Mouse (Mus musculus) layer of hippocampus, postnatal 25 days (tissue): ENCODE measurements around the gene Hspb8. TPM values are rescaled to one million over a fixed set of nuclear protein-coding genes. Genes with fewer than 3 reads are reported as not detected.
"Not testable (repeated sequence)": the region's sequence is repeated elsewhere in the genome, so short reads cannot be mapped to it uniquely, and the experiment has no call there.

Experiments used
- DNase-seq, 2 experiments: peaks; one replicate each; pipeline ENCODE4 v3.0.0; 2022; ENCODE audit warnings: mixed read lengths in 2 of 2, low spot score in 1 of 2; ENCODE audit errors: extremely low spot score in 1 of 2
- total RNA-seq, 2 experiments: library from RNA; stranded (reverse); gene quantifications; 2 replicates each; pipeline ENCODE4 v1.2.3; 2021

Gene Hspb8
- total RNA-seq, 2 experiments from 2014 or later, result 11.7 to 13.6 TPM

DNA sequence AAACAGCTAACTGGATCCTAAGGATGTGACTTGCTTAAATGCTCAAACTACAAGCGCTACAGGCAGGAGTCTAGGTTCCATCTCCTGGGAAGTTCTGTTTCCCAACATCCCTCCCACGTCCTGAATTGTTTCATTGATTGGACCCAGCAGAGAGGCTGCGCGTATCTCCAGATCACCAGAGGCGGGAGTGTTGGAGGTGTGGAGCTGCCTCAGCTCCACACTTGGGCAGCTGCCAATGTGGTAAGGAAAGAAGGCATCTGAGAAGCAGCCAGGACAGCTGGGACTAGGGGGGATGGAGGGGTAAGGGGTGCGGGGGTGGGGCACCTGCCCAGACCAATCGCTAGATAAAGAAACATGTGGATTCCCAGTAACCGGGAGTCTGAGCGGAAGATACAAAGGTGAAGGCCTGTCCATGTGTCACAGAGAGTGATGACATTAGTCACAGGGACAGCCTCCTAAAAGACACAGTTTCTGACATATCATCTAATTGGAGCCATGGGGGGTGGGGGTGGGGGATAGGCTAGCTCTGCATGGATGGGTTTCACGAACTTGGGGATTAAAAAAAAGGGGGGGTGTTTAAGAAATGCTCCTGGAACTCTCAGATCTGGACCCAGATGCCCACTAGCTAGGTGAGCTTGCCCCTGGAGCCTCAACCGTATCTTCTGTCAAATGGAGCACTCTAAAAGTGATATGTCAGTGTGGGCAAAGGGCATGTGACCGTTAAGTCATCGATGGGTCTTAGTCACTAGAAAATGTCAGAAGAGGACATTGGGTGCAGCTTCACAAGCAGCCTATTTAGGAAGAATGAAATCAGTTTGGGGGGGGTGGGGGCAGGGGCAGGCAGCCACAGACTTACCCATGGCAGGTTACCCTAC, 12.5 kb upstream of the Hspb8 start:
- no peak for DNase-seq

DNA sequence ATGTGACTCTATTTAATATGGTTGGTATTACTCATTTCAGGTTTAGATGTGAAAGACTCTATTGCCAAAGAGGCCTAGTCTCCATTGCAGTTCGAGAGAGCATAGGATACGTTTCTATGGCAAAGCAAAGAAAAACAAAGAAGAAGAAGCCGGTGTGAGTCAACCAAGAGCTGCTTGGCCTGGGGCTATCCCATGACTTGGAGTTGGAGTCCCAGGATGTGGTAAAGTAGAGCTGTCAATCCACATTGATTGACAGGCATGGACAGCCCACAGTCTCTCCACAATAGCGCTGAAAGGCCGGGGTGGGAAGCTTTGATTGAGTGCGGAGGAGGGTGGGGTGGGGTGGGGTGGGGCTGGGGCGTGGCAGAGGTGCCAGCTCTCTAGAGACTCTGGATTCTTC, 10.2 kb upstream of the Hspb8 start:
- DNase-seq, result no peak

DNA sequence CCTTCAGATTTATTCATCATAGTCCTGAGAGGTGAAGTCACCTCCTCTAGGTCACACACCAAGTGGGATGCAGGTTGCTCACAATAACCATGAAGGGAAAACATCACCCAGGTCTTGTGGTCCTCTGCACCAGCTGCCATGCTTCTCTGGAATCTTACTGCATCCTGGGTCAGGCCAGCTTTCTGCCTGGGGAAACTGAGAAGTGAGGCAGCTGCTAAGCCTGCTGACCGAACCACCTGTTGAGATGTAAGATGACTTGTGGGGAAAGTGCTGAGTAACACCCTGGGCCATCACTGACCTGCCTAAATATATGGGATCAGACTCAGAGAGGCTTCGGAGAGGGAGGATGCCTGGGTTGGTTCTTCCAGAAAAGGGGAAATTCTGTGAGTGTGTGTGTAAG, 4.0 kb upstream of the Hspb8 start:
- no peak for DNase-seq

DNA sequence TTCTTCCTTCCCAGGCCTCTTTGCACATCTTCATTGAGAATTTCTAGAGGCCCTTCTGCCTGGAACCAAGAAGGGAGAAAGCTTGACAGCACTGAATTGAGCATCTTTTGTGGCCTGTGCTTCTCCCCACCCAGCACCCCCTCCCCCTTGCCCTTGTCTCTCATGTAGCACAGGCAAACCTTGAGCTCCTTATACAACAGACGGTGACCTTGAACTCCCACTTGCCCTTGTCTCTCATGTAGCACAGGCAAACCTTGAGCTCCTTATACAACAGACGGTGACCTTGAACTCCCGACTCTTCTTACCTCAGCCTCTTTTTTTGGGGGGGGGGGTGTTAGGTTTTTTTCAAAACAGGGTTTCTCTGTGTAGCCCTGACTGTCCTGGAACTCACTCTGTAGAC, 3.0 kb upstream of the Hspb8 start:
- not testable (repeated sequence) for DNase-seq

DNA sequence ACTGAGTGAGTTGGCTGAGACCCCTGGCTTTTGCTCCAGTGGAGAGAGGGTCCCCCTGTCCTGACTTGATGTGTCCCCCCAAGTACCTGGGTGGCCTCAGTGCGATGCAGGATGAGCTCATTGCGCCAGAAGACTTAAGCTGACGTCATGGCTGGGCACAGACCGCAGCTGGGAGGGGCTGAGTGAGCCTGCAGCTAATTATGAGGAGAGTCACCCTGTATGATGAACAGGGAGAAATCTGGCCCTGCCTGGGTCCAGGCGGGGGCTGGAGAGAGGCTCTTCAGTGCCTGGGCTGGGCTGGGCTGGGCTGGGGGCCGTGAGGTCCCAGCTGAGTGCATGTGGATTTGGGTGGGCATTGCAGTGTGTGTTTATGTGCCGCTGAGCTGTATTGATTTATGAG, 2.6 kb upstream of the Hspb8 start:
- DNase-seq, result no peak

DNA sequence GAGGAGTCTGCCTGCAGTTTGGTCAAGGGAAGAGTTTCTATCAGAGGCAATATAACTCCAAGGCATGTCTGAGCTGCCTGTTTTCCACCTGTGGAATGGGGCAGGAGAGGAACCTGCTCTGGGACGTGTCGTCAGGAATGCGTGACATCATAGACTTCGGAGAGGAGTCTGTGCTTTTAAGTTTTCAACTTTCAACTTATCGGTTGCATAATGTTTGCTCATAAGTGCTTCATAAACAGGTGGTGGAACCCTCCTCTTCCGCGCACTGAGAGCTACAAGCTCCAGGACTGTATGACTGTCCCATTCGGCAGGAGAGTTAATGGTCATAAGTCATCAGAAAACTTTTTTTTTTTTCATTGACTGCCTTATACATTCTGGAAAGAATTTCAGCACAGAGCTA, 1.1 kb upstream of the Hspb8 start:
- no peak for DNase-seq

DNA sequence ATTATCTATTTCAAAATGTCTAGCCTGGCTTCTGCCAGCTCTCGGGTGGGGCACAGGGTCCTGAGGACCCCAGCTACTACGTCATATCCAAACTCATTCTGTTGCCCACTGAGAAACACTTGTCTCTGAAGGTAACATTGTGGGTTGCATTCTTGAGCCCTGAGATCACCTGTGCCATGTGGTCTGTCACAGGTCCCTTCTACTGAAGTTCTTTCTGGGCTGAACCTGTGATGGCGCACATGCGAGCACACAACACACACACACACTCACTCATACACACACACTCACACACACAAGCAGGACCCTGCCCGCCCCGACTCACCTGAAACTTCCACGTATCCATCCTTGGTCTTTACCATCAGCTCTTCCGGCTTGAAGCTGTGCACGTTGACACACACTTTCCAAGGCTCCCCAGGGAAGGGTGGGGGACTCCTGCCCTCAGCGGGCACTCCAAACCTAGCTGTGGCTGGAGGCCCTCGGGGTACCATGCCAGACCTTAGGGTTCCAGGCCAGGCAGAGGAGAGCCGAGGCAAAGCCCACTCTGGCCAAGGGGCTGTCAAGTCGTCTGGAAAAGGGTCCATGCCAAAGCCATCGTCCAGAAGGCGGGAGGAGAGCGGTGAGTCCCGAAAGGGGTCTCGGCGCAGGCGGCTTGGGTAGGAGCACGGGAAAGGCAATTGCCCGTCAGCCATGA, 728 bp downstream of the Hspb8 start:
- no peak for DNase-seq

DNA sequence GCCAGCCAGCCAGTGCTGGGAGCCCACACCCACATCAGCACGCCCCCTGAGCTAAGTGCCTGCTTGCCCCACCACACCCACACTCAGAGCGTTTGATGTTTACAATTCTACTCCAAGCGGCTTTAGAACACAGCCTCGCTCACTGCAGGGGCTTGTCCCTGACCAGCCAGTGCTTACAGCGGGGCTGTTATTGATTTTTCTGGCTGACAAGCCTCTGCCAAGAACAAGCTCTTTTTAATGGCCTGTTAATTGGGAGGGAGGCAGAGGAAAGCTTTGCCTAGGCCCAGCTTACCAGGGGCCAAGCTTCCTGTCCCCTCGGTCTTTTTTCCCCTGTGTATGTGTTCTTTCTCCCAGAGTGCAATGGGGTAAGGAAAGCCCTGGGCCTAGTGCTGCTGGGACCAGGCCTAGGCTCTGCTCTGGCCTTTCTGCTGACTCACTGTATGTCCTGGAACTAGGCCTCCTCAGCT, 1.9 kb downstream of the Hspb8 start:
- DNase-seq, result no peak

DNA sequence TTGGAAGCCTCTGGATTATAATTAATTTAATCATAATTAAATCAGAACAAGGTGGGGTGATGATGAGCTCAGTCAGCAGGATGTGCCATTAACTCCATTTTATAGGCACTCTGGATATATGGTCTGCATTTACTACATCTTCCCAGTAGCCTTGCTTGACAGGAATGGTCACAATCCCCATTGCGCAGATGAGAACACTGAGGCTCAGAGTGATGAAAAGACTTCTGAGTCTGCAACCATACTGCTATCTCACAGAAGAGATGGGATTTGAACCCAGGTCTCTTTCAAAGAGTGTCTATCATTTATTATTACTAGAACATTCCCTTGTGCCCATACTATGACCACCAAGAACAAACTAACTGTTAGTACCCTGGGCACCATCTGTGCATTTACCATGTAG, 2.5 kb downstream of the Hspb8 start:
- DNase-seq, result no peak

DNA sequence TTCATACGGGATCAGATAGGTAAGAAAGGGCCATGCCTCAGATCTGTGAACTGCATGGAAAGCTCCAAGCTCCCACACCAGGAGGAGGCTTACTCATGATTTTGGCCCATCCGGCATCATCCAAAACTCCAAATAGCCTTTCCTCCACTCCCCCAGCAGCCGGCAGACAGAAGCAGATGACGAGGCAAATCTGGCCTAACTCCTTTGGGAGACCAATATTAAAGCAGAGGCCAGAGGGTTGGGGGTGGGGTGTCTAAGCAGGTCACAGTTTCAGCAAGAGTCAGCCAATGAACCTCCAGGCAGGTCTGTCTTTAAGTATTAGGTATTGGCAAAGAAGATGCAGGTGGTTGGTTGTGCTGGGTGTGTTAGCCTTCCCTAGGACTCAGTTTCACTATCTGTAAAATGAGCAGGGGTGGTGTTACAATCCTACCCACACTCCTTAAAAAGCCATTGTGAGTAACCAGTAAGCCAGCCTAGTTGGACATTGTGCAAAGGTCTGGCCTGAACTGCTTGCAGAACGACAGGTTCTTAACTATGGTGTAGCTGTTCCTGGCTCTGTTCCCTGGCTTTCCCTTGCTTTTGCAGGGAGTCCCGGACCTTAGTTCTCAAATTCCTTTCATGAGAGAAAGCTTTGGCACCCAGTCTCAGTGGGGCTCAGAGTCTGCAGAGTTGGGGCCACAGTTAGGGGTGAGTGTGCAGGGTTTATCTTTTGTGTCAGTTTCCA, 3.2 kb downstream of the Hspb8 start:
- no peak for DNase-seq

DNA sequence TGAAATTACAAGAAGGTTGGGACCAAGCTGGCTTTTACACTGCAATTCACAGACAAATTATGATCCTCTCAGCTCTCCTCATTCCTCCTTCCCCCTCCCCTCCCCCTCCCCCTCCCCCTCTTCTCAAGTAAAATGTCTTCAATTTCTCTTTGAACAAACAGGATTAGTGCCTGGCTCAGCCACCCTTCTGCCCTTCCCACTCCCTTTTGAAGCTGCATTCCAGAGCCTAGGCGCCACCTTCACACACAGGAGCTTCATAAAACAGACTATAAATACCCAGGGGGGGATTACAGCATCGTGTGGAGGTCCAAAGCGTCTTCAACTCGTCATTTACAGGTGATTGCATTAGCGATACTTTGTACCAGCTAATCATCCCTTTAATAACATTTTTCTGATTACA, 6.5 kb downstream of the Hspb8 start:
- no peak for DNase-seq

DNA sequence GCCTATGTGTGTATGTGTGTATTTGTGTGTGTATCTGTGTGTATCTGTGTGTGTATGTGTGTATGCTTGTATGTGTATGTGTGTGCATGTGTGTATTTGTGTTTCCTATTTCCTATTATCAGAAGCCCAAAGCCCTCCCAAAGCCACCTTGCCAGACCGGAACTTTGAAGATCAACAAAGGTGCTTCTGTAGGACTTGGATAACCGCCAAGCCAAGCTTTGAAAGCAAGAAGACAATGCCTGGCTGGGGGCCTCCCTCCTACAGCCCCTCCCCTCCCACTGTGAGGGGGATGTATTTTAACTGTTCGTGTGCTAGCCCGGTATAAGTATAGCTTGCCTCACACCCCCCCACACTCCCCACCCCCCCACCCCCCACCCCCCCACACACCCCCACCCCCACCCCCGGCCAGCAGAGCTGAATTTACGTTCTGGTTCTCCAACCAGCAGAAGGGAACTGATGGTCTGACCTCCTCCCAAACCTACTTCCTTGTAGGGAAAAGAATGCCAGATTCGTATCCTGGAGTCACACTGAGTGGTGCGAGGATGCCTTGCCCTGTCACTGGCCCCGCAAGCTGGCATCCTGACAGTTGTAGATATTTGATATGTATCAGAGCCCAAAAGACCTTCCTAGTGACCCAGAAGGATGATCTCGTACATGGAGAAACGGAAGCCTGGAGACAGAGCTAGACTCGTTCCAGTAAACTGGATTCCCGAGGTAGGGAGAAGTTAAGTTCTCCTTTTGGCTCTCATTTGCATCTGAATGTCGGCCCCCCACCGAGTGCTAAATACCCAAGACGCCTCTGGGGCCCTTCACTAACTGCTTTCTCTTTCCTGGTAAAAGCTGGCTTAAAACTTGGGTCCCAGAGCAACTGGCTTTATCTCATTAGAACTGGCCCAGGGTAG, 12.7 kb downstream of the Hspb8 start:
- no peak for DNase-seq

DNA sequence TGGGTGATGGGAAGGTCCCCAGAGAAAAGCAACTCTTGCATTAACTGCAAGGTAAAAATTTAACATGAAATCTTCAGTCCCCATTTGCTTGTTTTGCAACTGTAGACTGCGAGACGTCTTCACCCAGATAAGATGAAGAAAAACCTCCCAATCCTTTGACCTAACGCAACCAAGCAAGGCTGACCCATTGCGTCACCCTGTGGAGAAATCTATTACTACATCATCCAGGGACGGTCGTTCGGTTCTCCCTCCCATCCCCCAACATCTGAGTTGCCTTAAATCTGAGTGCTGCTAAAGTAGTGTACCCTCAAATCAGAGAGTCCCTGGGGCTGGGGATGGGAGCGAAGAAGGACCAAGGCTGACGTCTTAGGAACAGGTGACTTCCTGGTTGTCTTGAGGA, 13.7 kb downstream of the Hspb8 start:
- DNase-seq, result no peak

DNA sequence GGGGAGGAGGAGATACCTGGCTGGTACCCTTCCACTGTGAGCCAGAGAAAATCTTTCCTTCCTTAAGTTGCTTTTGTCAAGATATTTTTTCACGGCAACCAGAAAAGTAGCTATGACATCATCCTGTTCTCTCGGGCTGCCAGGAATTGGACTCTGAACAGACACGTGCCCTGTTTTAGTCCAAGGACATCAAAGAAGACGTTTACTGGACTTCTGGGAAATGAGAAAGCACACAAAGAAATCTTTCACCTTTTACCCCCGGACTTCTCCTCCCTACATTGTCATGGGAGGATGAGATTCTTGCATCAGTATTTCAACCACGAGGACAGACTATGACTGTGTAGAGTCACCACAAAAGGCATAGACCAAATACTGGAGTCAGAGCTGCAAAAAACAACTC, 14.7 kb downstream of the Hspb8 start:
- DNase-seq, result no peak

DNA sequence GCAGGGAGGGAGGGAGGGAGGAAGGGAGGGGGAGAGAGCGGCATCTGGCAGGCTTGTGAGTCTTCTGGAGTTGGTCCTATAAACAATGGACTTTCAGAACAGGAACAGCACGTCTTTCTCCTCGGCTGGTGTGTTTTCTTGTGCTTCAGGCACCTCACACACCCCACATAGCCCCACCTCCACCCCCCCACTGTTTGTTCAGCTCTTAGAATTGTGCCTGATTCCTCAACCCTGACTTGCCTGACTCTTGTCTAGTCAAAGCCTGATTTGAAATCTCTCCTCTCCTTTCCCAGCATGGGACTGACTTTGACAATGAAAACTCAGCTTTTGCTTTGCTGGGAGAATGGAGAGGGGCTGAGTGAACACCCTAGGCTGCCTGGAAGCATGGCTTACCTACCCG, 15.3 kb downstream of the Hspb8 start:
- DNase-seq, result no peak

DNA sequence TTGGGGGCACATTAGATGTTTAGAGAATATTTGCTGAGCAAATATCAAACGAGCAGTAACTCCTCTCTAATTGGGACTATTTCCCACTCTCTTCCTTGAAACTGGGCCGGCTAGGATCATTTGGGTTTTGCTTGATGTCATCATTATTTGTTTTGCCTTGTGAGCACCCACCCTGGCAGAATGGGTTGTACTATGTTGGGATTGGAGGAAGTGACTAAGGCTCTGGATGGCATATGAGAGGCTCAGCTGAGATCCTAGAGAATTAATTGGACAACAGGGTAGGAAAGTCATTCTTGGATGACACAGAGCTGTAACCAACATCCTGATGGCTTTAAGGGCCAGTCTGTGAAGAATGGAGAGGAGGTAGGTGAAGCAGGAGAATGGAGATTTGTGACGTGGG, 16.2 kb downstream of the Hspb8 start:
- DNase-seq, result no peak

DNA sequence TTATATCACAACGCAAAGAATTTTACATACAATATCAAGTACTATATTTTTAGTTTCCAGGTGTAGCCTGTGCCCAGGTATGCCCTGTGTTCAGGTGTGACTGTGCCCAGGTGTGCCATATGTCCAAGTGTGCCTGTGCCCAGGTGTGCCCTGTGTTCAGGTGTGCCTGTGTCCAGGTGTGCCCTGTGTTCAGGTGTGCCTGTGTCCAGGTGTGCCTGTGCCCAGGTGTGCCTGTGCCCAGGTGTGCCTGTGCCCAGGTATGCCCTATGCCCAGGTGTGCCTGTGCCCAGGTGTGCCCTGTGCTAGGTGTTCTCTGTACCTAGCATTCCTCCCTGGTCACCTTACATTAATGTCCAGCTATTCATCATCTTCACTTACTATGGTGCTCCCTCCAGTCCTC, 16.7 kb downstream of the Hspb8 start:
- no peak for DNase-seq

DNA sequence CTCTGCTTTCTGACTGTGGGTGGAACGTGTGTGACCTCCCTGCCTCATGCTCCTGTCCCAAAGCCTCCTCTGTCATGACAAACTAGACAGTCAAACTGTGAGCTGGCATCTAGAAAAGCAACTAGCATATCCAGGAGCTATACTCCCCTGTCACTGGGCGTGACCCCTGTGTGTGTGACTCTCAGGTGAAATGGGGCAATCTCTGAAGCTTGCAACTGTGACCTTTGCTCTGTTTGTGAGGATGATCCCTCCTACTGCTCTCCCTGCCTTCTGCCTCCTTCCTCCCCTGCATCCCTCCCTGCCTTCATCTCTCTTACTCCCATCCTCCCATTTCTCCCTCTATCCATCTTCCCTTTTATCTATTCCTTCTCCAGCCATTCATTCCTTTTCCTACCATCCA, 18.6 kb downstream of the Hspb8 start:
- no peak for DNase-seq

DNA sequence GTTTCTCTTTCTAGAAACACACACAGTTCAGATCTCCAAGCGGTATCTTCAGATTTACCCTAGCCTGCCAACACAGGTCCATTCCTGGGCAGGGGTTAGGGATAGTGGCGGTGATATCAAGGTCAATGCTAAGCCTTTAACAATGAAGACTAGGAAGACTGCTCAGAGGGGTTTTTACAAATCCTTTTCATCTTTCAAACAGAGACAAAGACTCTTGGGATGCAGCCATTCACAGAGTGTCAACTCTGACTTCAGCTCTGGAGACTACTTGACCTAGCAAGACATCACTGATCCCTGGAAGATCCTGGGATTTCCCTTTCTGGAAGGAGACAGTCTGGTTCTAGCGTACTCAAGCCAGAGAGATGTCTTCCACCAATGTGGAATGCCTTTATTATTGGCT, 21.9 kb downstream of the Hspb8 start:
- no peak for DNase-seq

DNA sequence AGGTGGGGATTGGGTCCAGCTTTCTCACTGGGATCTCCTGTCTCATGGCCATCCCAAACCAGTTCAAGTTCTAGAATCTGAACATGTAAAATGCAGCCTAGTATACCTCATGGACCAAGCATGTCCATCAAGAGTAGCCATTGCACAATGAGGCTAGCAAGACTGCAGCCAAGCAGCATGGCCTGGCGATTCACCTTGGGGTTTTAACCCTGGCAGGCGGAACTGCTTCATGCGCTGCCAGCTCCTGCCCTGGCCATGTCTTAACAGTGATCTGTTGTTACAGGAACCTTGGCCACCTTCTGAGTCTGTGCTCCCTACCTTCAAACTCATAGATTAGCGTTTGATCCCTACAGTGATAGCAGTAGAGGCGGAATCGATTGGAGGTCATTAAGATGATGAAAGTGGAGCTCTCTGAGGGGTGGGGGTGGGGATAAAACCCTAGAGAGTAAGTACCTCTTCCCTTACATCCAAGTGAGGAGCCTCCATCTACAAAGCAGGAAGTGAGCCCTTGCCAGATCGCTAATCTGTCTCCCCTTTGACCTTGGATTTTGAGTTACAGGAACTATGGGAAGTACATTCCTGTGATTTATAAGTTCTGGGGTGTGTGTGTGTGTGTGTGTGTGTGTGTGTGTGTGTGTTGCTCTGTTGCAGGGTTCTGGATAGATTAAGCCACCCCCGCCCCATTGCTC, 22.5 kb downstream of the Hspb8 start:
- no peak for DNase-seq
